Mouse (Mus musculus): ENCODE results near the gene Ccnd2. TPM values are rescaled to one million over a fixed set of nuclear protein-coding genes. Genes with fewer than 3 reads are reported as not detected.
A peak's percentile ranks its signal among the peaks of the same experiment; 100 is the strongest.

Gene Ccnd2
- total RNA-seq, 1 experiment, result 10.1 TPM

DNA sequence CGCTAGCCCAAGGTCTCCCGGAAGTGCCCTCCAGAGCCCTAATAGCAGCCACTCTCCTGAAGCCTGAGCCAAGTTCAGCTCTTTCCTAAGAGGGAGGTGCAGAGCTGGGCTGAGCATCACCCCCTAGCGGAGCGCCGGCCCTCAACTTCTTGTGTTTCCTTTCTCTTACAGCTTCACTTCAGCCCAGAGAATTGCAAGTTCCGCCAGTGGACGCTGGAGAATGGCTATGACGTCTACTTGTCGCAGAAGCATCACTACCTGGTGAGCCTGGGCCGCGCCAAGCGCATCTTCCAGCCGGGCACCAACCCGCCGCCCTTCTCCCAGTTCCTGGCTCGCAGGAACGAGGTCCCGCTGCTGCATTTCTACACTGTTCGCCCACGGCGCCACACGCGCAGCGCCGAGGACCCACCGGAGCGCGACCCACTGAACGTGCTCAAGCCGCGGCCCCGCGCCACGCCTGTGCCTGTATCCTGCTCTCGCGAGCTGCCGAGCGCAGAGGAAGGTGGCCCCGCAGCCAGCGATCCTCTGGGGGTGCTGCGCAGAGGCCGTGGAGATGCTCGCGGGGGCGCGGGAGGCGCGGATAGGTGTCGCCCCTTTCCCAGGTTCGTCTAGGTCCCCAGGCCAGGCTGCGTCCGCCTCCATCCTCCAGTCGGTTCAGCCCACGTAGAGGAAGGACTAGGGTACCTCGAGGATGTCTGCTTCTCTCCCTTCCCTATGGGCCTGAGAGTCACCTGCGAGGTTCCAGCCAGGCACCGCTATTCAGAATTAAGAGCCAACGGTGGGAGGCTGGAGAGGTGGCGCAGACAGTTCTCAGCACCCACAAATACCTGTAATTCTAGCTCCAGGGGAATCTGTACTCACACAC is 71.9 kb downstream of the Ccnd2 start:
- no peaks in the 10 kb centered on the region for H3K36me3 ChIP-seq (ENCODE audit: control insufficient read depth, insufficient read depth, low read length, poor library complexity, severe bottlenecking)
- no peak overlapping the region for H3K27ac ChIP-seq (ENCODE audit: insufficient read depth, low read depth, low read length, poor library complexity, severe bottlenecking)
- DNase-seq (ENCODE audit: low read depth, low spot score), result peak; percentile 53
- peak overlapping the region; percentile 61 to 76 for H3K4me3 ChIP-seq (ENCODE audit: insufficient read depth in 1 of 2, low read depth in 1 of 2, low read length in 2 of 2, poor library complexity in 1 of 2, severe bottlenecking in 1 of 2)
- peaks cover 6 to 8% of the 10 kb centered on the region in 2 experiments; a peak in 2 of 4 replicates for H3K4me1 ChIP-seq (ENCODE audit: control insufficient read depth in 2 of 2, insufficient read depth in 2 of 2, low read length in 2 of 2, poor library complexity in 1 of 2)
- H3K9me3 ChIP-seq (ENCODE audit: control insufficient read depth, insufficient read depth, low read depth, low read length), result no peaks in the 10 kb centered on the region
- H3K9ac ChIP-seq (ENCODE audit: insufficient read depth, low read depth, low read length, poor library complexity, severe bottlenecking), result peak overlapping the region; percentile 72
- in situ Hi-C loops (cut with MboI; ENCODE audit: low sequenced_read_pairs in 2 of 2, unreplicated experiment in 2 of 2), result no loop called here
- TF ChIP-seq ZNF384 (IDR thresholded peaks at IDR 0.05; ENCODE audit: low read depth, low read length), result no peak
- peak; percentile 68; the same call in 1 of the 2 replicates for TF ChIP-seq CHD2 (IDR thresholded peaks at IDR 0.05; ENCODE audit: low read depth, low read length)
- TF ChIP-seq ZC3H11A (IDR thresholded peaks at IDR 0.05; ENCODE audit: borderline replicate concordance, low read depth, low read length), result no peak
- no peak for TF ChIP-seq MAFK (IDR thresholded peaks at IDR 0.05; ENCODE audit: insufficient read depth, low read depth, low read length)
- TF ChIP-seq HCFC1 (IDR thresholded peaks at IDR 0.05; ENCODE audit: borderline replicate concordance, insufficient read depth, low read length), result no peak

Other genes with a start within 250 kb of the Ccnd2 start
- 0.74 and 1.3 TPM in 2 replicates for gene Dyrk4, start 230.4 kb downstream of the Ccnd2 start, total RNA-seq (2012; rRNA removed)
- 40.5 and 40.6 TPM in 2 replicates for gene Rad51ap1, start 212.6 kb downstream of the Ccnd2 start, total RNA-seq (2012; rRNA removed)
- 11.6 and 20.3 TPM in 2 replicates for gene D6Wsu163e, start 212.2 kb downstream of the Ccnd2 start, total RNA-seq (2012; rRNA removed)
- not detected in 2 replicates for gene Fgf6, start 136.6 kb downstream of the Ccnd2 start, total RNA-seq (2012; rRNA removed)
- 0.26 TPM in 1 of 2 replicates, not detected in the other for gene Fgf23, start 79.3 kb downstream of the Ccnd2 start, total RNA-seq (2012; rRNA removed)
- gene Tigar, start 42.6 kb downstream of the Ccnd2 start, total RNA-seq (2012; rRNA removed), result 19.7 and 22.9 TPM in 2 replicates